Mouse (Mus musculus) erythroid progenitor cell, adult 5-6 weeks (primary cell): ENCODE measurements around the gene Aoc2. TPM values are rescaled to one million over a fixed set of nuclear protein-coding genes. Genes with fewer than 3 reads are reported as not detected.
"Not testable (repeated sequence)": the region's sequence is repeated elsewhere in the genome, so short reads cannot be mapped to it uniquely, and the experiment has no call there.

Experiments used
- ATAC-seq: replicated peaks from 2 replicates; pipeline ENCODE4 v1.8.0; 2016; ENCODE audit warnings: moderate number of reproducible peaks, mild to moderate bottlenecking, moderate TSS enrichment, inconsistent platforms; ENCODE audit not compliant: poor library complexity, low FRiP score, severe bottlenecking
- total RNA-seq, 2 experiments: library from RNA; stranded (forward) in 1 of 2; stranded (reverse) in 1 of 2; fragments of 150-400 nt in 1 of 2; fragments of 186-747, 209-891 nt in 1 of 2; gene quantifications; 2 replicates each; pipeline versions ENCODE4 v1.2.3 to v1.2.4; 2015 to 2017; ENCODE audit warnings: low replicate concordance in 2 of 2

The Aoc2 gene
- total RNA-seq, 2 experiments from 2014 or later: 18.9 to 38.6 TPM

DNA sequence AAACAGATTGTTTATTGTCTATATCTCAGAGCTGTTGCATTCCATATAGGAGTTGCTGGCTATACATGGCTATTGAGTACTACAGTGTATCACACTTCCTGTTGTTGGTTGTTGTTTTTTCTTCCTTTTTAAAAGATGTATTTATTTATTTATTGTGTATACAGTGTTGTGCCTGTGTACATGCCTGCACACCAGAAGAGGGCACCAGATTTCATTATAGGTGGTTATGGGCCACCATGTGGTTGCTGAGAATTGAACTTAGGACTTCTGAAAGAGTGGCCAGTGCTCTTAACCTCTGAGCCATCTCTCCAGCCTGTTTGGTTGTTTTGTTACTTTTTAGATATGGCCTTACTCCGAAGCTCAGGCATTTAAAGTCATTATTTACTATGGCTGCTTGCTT is 10.3 kb upstream of the Aoc2 start:
- ATAC-seq: no peak

DNA sequence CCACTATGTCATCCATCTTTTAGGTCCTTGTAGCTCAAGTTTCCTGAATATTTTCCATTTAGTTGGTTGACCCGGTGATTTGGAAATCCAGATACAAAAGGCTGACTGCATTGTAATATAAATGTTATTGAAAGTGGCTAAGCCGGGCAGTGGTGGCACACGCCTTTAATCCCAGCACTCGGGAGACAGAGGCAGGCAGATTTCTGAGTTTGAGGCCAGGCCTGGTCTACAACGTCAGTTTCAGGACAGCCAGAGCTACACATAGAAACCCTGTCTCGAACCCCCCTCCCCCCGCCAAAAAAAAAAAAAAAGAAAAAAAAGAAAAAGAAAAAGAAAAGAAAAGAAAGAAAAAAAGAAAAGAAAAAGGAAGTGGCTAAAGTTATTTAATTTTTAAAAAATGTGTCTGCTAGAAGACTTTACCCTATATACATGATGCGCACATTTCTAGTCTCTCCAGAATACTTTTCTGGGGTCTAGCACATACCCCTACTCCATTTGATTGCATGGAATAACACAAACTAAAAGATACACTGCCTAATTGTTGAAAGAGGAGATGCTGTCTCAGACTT is 9.7 kb upstream of the Aoc2 start:
- no peak for ATAC-seq

DNA sequence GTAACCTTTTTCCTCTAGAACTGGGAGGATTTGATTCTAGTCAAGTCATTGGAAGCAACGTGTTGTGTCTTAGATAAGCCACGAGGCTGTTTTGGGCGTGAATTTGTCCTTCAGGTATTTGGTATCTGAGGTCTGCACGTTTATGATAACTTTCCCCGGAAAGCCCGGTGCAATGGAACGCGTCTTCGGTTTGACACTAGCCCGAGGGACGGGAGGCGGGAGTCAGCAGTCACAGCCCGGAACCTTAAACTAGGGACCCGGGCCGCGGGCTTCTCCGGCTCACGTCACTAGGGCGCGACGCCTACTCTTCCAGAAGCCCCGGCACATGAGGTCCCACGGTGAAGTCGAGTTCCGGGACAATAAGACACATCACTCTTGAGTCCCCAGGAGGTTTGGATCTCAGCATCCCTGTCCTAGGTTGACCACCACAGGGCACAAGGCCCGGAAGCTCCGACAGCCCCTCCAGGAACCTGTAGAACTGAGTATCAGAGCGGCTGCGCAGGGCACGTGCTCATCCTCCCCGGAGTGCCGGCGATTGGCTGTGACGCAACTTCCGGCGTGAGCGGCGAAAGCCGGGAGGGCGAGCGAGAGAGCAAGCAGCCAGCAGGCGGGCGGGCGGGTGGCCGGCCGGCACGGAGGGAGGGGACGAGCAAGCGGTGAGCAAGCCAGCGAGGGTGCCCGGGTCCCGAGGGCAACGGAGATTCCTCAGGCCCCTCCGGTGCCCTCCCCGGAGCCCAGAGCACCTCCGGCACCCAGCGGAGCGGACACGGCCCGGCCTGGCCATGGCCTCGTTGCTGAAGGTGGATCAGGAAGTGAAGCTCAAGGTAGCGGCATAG is 9.0 kb upstream of the Aoc2 start, which contains the start of gene Psme3:
TSS of gene Psme3 (plus strand) at position 549 of the 836 bp plus-strand sequence.
- ATAC-seq: peak; percentile 87

DNA sequence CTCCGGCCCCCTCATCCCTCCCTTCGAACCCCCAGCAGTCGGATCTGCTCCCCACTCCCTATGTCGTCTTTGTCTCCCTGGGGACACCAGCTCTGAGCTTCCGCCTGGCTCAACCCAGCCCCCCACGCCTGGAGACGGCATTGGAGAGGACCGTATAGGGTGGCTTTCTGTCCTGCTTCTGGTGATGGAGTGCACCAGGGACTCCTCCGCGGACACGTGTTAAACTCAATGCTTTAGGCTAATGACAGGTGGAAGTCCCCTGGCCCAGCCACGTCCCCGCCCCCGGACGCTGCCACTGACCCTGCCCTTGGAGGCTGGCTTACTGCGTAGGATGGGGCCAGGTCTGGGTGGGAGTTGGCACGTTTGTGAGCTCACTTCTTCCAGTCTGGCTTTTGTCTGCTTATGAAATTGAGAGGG is 8.4 kb upstream of the Aoc2 start:
- ATAC-seq: peak; percentile 58

DNA sequence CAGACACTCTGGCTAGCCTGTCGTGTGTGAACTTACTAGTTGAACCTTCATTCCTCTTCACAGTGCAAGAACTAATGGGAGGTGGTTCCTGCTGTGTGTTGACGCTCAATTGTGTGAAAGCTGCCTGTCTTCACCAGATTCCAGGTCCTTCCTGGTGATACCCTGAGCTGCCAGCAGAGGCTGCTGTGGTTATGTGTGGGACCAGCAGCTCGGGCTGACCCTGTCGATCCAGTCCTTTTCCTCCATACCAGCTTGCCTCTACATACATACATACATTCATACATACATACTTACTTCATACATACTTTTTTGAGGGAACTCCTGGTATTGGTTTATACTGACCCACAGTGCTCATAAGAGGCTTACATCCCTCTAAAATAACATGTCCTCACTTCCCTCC is 1.3 kb upstream of the Aoc2 start:
- ATAC-seq: peak; percentile 65

DNA sequence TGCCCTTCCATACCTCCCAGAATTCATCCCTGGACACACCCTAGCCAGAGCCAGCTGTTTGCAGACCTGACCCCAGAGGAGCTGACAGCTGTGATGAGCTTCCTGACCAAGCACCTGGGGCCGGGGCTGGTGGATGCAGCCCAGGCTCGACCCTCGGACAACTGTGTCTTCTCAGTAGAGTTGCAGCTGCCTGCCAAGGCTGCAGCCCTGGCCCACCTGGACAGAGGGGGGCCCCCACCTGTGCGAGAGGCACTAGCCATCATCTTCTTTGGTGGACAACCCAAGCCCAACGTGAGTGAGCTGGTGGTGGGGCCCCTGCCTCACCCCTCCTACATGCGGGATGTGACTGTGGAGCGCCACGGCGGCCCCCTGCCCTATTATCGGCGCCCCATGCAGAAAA is 338 bp downstream of the Aoc2 start:
- ATAC-seq: not testable (repeated sequence)

DNA sequence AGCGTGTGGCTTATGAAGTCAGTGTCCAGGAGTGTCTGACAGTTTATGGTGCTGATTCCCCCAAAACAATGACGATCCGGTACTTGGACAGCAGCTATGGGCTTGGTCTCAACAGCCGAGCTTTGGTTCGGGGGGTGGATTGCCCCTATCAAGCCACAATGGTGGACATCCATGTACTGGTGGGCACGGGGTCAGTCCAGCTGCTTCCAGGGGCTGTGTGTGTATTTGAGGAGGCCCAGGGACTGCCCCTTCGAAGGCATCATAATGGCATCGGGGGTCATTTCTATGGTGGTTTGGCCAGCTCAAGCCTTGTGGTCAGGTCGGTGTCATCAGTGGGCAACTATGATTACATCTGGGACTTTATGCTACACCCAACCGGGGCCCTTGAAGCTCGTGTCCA is 1.3 kb downstream of the Aoc2 start:
- no peak for ATAC-seq

DNA sequence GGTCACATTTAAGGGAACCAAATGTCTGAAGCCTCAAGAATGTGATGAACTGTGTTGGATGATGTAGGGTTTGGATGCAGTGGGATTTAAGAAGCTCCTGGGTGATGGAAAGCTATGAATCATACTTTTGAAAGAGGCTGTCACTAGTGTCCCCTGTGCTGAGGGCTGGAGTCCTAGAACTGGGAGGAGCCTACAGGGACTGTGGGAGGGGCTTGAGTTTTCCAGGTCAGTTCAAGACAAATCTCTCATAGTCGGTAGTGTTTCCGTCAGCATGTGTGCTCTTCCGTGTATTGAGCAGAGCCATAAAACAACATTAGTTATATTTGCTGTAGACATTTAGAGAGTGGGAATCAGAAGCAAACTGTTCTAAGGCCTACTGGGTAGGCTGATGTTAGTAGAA is 2.4 kb downstream of the Aoc2 start:
- no peak for ATAC-seq

DNA sequence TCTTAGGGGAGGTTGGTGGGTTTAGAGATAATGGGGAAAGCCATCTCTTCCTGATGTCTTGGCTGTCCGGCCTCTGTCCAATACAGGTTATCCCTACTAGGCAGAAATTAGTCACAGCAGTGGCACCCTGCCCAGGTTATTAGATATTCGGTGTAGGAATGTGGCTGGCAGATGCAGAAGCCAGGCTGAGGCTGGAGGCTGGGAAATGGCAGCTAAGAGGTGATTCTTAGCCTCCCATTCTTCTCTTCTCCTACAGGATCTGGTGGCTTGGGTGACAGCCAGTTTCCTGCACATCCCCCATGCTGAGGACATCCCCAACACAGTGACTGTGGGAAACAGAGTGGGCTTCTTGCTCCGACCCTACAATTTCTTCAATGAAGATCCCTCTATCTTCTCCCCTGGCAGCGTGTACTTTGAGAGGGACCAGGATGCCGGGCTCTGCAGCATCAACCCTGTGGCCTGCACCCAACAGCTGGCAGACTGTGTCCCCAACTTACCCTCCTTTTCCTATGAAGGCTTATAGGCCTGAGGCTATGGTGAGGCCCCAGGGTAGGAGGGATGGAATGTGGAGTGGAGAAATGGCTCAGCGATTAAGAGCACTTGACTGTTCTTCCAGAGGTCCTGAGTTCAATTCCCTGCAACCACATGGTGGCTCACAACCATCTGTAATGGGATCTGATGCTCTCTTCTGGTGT is 4.2 kb downstream of the Aoc2 start:
- ATAC-seq: no peak

DNA sequence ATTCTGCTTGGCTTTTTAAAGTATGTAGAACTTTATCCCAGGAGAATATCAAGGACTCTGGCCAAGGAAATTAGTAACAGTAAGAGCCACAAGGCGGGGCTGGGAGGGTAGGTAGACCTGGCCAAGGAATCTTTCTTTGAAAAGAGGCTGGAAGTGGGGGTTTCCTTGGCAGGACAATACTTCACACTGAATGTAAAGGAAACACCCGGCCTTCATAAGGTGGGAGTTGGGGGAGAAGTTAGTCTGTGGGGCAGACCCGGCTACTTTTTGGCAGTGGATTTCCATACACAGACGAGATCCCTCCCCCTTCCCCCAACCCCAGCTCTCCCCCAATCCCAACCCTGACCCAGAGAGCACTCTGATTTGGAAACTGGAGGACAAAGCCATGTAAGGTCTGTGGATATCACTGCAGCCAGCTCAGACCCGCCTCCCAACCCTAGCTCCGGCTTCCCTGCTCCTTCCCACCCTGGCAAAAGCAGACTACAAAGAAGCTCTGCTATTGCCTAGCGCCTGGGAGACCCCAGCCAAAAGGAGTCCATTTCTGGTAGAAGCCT is 5.6 kb downstream of the Aoc2 start, which contains the start of gene Aoc3:
TSS of gene Aoc3 (plus strand) at position 235 of the 554 bp plus-strand sequence.
- no peak for ATAC-seq

DNA sequence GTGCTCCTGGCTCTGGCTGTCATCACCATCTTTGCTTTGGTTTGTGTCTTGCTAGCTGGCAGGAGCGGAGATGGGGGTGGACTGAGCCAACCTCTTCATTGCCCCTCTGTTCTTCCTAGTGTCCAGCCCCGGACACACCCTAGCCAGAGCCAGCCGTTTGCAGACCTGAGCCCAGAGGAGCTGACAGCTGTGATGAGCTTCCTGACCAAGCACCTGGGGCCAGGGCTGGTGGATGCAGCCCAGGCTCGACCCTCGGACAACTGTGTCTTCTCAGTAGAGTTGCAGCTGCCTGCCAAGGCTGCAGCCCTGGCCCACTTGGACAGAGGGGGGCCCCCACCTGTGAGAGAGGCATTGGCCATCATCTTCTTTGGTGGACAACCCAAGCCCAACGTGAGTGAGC is 6.1 kb downstream of the Aoc2 start:
- not testable (repeated sequence) for ATAC-seq

DNA sequence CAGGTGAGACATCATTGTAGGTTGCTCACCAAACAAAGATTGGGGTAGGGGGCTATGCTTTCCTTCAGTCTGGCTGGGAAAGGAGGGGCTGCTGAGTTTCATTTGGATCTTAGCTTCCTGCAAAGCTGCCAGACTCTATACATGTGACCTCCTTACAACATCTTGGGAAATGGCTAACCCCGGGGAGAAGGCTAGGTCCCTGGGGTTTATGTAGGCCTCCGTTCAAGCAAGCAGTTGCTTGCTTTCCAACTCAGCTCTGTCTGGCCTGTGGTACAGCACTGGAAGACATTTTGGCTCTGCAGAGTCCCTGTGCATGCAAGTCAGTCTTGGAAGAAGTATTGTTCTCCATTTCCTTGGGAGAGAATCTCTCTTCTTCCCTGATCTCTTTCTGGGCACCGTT is 7.7 kb downstream of the Aoc2 start:
- ATAC-seq: no peak

DNA sequence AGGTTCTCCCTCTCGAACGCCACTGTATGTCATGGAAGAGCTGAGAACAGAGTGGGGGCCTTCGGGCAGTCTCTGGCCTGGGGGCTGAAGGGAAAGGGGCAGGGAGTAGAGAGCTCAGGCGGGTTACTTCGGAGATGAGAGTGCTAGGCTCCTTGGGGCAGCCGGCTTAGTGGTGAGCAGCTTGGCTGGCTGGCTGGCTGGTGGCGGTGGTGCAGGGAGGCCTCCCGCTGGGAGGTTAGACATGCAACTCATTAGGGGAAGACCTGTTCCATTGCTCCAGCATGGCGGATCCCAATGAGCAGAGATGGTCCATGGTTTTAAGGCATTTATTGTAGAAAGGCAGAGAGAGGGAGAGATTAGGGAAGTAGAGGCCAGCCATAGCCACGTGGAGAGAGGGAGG is 9.2 kb downstream of the Aoc2 start:
- no peak for ATAC-seq

DNA sequence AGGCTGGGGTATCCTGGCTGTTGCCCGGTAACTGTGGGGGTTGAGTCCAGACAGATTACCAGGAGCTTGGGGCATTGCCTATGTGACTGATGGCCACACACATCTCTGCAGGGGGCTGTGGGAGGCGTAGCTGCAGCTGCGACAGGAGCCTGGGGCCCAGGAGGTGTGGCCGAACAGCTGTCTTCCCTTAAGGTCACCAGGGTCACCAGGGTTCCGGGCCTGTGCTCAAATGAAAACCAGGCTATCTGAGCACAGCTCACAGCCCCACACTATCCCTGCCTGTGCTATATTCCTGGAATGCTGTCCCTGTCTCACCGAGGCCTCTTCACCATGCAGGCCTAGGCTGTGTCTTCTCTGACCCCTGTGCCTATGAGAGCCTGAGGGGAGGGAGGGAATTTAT is 9.7 kb downstream of the Aoc2 start:
- no peak for ATAC-seq

DNA sequence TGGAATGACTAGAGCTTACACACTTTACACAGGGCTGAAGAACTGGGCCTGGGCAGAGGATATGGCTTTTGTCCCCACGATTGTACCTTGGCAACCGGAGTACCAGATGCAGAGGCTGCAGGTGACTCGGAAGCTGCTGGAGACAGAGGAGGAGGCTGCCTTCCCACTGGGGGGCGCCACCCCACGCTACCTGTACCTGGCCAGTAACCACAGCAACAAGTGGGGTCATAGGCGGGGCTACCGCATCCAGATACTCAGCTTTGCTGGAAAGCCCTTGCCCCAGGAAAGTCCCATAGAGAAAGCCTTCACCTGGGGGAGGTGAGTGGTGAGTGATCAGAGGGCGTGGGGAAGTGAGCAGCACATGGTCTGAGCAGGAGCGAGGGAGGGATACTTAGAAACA is 10.8 kb downstream of the Aoc2 start:
- ATAC-seq: no peak

DNA sequence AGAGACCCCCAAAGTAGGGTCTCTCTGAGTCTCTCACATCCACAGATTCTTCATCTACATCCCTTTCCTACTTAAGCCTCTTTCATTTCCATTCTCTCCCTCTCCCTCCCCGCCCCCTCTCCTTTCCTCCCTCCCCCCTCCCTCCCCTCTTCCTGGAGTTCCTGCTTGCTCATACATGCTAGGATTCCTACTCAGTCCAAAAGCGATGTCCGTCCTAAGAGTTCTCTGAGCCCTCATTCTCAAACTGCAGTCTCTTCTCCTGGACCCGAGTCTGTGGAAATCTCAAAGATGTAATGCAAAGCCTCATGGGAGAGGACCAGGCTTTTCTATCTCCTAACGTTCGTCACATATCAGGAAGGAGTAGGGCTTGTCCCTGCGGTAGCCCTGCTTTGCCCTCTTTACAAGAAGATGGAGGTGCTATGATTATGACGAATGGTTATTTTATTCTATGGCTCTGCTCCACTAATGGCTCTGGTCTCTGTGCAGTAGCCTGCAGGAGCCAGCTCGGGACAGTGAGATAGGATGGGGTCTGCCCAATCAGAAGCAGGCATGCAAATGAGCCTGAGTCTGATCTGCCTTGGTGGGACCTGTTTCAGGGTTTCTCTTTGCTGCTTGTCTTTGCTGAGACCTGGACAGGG is 13.4 kb downstream of the Aoc2 start:
- ATAC-seq: peak; percentile 86

DNA sequence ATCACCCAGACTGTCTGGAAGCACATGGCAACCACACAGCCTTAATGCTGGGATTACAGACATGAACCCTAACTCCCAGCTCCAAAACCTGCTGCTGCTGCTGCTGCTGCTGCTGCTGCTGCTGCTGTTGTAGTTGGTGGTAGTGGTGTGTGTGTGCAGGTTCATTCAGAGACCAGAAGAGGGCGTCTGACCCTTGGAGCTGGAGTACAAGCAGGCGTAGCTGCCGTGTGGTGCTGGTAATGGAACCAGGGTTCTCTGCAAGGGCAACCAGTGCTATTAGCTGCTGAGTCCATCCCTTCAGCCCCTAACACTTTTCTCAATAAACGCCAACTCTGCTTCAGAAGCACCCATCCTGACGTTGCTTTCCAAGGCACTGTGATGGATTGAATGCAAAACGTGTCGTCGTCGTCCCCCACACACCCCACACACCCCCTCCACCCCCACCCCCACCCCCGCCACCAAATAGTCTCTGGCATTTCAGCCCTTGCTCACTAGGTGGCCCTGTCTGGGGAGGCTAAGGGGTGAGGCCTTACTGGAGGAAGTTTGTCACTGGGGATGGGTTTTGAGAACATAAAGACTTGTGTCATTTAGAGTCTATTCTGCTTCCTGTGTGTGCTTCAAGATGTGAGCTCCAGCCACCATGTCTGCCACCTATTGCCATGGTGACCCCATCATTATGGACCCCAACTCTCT is 22.4 kb downstream of the Aoc2 start:
- no peak for ATAC-seq

DNA sequence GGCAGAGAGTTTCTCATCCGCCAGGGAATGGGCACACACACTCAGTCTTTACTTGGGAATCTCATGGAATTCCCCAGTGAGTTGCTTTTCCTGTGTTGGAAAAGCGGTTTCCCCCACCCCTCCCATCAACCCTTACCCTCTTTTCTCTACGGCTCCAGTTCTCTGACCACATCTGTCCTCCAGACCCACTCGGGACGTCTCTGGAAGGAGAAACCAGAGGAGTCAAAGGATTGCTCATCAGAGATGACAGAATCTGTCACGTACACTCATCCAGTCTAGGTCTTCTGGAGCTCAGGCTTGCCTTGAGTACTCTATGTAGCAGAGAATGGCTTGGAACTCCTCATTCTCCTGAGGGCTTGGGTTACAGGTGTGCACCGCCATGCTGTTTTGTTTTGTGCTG is 23.9 kb downstream of the Aoc2 start:
- no peak for ATAC-seq

DNA sequence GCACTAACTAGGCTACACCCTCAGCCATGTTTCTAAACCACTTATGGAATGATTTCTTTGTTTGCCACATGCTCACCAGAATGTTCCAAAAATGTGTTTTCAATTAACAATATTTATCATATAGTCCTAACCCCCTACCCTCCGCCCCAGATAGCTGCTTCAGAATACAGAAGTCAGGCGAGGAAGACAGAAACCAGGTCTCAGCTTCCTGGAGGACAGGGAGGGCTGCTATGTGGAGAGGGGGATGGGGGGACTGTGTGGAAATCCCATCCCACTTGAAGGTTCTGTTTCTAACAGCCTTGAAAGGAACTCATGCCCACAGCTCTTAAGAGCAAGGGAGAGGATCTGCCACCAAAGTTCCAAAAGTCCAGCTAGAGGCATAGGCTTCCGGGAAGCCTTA is 24.4 kb downstream of the Aoc2 start:
- ATAC-seq: no peak
